Mouse (Mus musculus): ENCODE measurements around the gene Katnal1. TPM values are rescaled to one million over a fixed set of nuclear protein-coding genes. Genes with fewer than 3 reads are reported as not detected.

Gene Katnal1
- total RNA-seq, 2 experiments from 2014 or later, result 67.0 to 73.5 TPM

DNA sequence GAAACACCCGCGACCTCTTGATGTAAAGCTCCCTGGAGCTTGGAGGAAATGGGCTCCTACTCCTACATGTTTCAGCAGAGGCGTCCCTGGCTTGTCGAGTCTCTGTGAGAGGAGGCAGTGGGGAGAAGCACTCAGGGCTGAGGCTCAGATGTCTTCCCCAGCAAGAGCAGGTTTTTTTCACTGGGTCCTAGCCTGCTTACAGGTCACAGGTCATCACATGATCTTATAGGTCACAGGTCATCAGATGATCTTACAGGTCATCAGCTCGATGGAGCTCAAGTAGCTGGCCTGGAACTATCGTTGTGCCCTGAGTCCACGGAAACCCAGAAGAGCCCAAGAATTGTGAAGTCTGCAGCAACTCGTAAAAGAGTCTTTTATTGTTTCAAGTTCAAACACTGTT, 4.6 kb upstream of the Katnal1 start:
- DNase-seq (ENCODE audit: low spot score in 2 of 2), result no peak
- intact Hi-C loops (cut with DNase I), result no loop called here

DNA sequence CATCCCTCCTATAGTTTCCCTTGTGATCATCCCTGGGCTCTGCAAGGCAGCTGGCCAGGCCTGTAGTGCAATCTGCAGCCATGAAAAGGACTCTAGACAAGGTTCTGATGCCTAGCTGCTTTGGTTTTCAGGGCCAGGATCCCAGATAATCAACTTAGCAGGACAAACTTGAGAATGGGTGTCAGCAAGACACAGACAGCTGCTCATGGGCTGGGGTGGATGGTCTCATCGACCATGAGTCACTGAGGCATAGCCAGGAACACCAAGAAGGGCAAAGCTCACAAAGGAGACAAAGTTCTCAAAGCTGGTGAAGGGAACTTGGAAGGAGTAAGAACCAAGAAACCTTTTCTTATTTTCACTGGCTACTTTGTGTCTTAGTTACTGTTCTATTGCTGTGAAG, 2.2 kb upstream of the Katnal1 start:
- intact Hi-C loops (cut with DNase I), result no loop called here

DNA sequence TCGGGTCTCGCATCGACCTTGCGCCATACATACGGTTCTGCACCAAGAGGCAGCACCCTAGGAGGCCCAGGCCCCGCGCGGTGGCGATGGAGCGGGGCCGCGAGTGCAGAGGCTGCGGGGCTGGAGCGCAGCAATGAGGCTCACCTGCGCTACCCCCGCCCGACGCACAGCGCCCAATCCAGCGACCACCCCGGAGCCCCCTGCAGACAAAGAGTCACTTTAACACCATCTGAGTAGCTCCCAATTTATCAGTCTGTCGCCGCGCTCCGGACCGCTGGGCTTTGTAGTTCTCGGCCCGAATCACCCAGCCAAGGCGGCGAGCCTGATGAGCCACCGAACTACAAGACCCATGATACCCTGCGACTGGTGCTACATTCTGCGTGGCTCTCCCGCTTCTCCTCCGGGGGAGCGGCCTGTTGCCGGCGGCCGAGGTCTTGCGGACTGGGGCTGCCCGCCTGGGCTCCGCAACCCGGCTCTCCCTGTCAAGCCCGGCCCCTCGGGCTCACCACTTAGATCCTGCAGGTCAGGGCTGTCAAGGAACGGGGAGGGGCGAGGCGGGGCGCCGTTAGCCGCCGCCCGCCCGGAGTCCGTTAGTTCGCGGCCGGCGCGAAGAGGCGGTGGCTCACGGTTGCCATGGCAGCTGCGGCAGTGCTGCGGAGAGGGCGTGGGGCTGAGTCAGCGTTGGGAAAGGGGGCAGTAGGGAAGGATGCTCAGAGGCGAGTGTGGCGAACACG, 571 bp downstream of the Katnal1 start:
- intact Hi-C loops (cut with DNase I), result loop anchor here (2.0 kb wide), 1 partner anchor 38 kb away; no protein-coding TSS in a partner anchor

More for the DNA sequence above, 2.2 kb upstream of the Katnal1 start:
- no peak for DNase-seq (ENCODE audit: low spot score in 2 of 2)

DNA sequence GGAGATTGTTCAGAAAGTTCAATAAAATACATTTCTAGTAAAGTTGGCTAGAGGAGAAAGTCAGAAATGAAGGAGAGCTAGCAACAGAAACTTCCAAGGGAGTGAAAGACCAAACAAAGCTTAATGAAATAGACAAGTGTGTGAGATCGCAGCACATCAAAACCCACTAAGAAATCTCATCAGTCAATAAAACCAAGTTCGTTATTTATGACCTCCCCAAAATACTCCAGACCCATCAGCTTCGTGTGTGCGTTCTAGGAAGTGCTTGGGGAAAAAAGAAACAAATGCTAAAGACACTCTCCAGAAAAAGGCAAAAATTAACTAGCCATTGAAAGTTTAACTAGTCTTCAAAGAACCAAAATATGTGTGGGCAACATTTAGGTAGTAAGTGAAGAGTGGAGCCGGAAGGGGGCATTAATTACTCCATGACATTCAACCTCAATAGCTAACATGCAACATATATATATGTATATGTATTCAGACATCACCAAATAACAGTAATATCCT, 1.4 kb downstream of the Katnal1 start:
- DNase-seq (ENCODE audit: low spot score in 2 of 2), result no peak
- intact Hi-C loops (cut with DNase I), result loop anchor here (2.0 kb wide), 1 partner anchor 39 kb away; no protein-coding TSS in a partner anchor

More for the DNA sequence above, 571 bp downstream of the Katnal1 start:
- peak; percentile 97 to 98 for DNase-seq (ENCODE audit: low spot score in 2 of 2)

DNA sequence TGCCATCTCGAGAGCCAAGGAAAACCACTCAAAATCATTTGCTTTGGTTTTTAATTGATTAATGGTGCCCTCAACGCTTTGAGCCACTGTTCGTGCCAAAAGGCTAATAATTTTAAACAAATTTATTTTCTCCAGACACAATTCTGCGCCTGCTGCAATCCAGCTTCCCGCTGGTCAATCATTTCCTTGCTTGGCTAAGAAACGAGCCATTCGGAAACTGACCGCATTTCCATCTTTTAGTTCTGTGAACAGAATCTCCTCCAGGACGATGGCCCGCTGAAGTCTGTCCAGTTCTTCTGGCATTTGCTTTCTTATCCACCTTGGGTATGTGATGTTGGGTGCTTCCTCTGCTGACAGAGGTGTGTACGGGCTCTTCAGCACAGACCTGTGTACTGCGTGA, 4.5 kb downstream of the Katnal1 start:
- intact Hi-C loops (cut with DNase I), result no loop called here
- no peak for DNase-seq (ENCODE audit: low spot score in 2 of 2)

DNA sequence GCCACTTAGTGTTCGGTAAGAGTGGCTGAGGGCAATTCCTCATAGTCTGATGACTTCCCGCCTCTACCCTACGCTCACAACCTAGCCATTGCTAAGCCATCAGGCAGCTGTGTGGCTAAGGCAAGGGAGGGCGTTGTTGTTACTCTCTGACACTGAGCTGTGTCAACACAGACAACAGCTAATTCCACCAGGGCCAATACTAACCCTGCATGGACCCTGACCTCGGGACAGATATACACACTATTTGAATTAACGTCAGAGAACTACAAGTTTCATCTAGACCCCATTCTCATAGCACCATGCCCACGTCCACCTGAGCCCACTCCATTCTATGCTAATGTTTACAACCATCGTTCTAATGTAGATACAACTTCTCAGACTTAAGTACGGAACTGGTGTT, 5.1 kb downstream of the Katnal1 start:
- DNase-seq (ENCODE audit: low spot score in 2 of 2), result no peak
- intact Hi-C loops (cut with DNase I), result no loop called here

DNA sequence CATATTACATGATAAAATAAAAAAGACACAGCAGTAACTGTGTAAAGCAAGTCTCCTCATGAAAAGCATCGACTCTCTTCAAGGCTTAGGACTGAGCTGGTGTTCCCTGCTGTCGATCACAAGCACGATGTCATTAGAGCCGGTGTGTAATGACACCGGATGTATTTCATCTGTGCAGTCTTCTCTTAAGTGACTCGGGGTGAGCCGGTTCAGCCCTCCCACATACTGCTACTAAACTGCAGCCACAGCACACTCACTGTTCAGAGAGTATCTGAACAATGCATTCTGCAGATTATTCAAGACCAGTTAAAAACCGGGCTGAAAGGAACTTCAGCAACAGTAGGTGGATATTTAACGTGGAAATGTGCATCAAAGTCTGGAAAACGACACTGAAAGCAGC, 5.7 kb downstream of the Katnal1 start:
- DNase-seq (ENCODE audit: low spot score in 2 of 2), result no peak
- intact Hi-C loops (cut with DNase I), result no loop called here

DNA sequence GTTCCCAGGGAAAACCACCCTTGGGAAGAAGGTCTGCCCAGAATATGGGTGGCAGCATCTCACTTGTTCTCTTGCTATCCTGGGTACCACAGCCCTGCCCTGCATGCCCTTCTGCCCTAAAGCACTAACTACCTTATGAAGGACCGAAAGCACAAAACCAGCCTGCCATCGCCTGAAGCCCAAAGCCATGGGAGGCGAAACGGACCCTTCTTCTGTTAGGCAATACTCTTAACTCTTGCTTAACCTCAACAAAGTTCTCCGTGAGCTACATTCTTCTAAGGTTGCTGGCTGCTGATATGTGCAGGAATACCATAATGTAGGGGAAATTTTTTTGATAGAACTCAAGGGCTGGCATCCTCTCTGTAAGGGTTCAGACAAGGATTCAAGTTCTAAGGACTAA, 6.3 kb downstream of the Katnal1 start:
- no peak for DNase-seq (ENCODE audit: low spot score in 2 of 2)
- intact Hi-C loops (cut with DNase I), result no loop called here

DNA sequence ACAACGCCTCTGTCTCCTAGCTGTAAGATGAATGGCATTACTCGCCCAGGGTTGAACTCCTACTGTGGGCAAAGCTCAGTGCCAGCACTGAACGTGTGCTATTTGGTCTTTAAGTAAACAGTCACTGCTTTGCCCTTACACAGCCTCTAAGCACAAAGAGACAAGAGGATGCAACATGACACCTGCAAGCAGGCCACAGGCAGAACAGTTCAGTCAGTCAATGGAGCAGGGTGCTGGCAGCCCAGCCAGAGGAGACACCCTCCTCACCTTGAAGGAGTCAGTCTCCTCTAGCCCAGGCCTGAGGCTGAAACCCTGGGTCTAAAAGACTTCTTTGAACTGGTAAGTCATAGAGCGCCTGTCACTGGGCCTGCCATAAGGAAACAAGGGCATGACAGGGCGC, 11.1 kb downstream of the Katnal1 start:
- no peak for DNase-seq (ENCODE audit: low spot score in 2 of 2)
- intact Hi-C loops (cut with DNase I), result no loop called here

DNA sequence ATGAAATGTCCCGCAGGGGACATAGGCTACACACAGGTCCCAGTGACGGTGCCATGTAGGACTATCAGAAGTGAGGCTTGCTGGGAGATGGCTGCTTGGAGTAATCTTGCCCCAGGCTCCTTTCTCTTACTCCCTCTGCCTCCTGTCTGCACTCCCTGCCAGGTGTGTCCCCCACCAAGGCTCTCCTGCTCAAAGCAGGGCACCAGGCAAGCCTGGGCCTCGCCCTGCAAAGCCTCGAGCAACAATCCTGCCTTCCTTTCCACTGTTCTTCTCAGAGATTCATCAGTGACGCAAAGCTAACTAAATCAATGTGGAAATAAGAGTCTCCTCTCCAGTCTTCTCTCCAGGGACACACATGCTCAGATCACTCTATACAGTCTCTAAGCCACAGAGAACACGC, 12.3 kb downstream of the Katnal1 start:
- no peak for DNase-seq (ENCODE audit: low spot score in 2 of 2)
- intact Hi-C loops (cut with DNase I), result no loop called here

DNA sequence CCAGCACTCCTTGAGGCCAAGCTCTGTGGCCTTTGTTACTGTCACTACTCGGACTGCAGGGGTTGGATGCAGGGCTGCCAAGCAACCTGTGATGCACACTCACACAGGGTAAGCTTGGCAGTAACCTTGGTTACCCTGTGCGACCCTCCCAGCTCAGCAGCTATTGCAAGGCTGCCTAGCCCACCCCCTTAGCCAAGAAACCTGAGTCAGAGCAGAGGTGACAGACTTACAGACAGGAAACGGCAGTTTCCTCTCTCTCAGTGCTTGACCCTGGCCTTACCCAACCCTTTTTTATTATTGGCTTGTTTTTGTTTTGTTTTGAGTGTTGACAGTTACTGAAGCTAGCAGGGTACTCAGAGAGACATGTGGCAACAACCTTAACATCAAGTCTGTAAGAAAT, 16.9 kb downstream of the Katnal1 start:
- intact Hi-C loops (cut with DNase I), result no loop called here
- no peak for DNase-seq (ENCODE audit: low spot score in 2 of 2)

DNA sequence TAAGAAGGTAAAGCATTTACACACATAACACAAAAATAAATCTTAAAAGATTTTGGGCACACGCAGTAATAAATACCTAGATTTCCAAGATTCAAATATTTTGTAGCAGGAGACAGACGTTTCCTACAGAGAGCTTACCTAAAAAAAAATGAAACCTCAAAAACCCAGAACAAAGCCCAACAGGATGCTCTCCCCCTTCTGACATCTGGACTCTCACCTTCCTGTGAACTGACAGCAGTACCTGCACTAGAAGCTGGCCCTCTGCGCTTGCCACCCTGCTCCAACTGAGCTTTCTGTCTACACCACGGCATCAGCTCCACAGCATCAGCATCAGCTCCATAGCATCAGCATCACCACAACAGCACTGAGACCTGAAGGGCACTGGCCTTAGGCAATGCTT, 19.1 kb downstream of the Katnal1 start:
- intact Hi-C loops (cut with DNase I), result no loop called here
- no peak for DNase-seq (ENCODE audit: low spot score in 2 of 2)

DNA sequence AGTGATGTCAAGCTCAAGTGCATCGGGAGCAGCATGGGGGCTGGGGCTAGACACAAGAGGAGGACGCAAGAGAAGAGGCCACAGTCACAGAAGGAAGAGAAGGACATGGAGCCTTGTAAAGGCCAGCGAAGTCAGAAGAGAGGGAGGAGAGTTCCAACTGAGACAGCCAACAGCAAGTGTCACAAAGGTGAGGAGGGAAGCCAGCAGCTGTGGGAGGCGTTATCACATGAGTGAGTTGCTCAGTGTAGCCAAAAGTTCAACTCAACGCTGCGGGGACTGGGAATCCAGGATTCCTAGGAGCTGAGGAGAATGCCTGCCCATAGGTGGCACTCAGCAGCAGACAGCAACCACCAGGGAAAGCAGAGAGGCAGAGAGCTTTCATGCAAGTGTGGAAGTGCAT, 19.7 kb downstream of the Katnal1 start:
- intact Hi-C loops (cut with DNase I), result no loop called here
- peak in 1 of 2 experiments; percentile 23 for DNase-seq (ENCODE audit: low spot score in 2 of 2)

DNA sequence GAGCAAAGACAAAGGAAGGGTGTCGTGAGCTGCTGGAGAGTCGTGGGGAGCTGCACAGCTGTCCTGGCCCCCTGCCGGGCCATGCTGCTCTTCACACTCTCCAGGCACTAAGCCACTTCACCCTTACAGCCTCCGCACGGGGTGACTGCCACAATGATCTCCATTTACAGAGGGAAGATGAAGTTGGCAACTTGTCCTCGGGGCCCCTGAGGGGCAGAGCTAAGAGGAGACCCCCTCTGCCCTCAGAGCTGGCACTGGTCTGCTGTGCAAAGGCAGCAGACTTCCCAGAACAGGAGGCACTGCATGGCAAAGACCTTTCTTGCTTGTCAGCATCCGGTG, 20.1 kb downstream of the Katnal1 start:
- intact Hi-C loops (cut with DNase I), result no loop called here

DNA sequence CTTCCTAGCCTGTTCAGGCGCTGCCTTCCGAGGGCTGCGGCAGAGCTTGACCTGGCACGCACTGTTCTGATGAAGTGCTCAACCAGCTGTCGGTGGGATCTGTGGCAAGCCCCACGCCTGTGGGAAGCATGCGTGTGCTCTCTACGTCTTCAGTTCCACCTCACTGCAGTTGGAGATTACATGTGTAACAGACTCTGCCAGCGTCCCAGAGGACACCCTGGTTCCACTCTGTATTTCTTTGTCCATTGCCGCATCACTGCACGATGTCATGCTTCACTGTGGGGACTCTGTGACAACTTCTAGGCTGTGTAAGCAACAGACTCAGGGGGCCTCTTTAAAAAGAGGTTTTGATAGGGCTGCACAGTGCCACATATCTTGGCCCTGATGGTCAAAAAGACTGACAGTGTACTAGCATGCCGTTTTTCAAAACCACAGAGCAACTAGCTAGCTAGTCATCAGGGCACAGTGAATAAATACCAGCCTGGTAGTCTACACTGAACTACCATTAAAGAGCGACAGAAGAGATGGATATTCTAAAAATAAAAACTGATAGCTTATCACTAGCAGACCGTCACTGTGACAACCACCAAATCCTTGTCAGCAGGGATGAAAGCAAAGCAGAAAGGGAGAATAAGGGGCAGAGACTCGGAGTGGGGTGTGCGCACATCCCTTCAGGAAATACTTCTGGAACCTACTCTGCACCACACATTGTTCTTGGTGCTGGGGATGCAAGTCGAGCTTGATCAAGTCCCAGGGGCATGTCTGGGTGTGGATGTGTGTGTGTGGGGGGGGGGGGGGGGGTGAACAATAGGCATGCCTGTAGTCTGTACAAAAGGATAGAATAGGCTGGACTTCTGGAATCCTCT, 20.7 kb downstream of the Katnal1 start:
- intact Hi-C loops (cut with DNase I), result no loop called here
- no peak for DNase-seq (ENCODE audit: low spot score in 2 of 2)

More for the DNA sequence above, 20.1 kb downstream of the Katnal1 start:
- DNase-seq (ENCODE audit: low spot score in 2 of 2), result no peak

DNA sequence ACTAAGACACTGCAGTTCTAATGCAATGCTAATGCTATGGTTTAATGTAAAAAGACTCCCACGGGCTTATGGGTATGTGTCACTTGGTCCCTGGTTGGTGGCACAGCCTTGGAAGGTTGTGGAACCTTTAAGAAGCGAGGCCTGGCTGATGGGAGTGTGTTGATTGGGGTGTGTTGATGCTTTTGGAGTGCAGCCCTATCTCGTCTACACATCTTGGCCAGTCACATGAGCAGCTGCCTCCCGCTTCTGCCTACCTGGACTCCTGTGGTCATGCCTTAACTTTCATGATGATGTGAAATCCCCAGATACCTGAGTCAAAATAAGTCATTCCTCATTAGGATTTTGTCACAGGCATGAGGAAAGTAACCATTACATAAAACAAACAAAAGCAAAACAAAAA, 22.8 kb downstream of the Katnal1 start:
- intact Hi-C loops (cut with DNase I), result no loop called here
- no peak for DNase-seq (ENCODE audit: low spot score in 2 of 2)

DNA sequence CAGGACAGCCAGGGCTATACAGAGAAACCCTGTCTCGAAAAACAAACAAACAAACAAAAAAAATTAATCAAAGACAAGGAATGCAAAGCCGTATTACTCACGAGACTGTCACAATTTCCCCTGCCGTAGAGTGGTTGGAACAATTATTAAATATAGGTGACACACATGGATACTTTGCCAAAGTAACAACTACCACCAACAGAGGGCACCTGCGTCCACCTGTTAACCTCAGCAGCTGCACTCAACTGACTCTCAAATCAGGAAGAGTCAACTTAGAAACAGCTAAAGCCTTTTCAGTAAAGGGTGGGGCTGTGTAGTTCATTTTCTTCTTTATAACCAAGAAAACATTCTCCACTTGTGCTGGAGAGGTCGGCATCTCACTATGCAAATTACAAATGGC, 24.3 kb downstream of the Katnal1 start:
- intact Hi-C loops (cut with DNase I), result no loop called here
- DNase-seq (ENCODE audit: low spot score in 2 of 2), result no peak

DNA sequence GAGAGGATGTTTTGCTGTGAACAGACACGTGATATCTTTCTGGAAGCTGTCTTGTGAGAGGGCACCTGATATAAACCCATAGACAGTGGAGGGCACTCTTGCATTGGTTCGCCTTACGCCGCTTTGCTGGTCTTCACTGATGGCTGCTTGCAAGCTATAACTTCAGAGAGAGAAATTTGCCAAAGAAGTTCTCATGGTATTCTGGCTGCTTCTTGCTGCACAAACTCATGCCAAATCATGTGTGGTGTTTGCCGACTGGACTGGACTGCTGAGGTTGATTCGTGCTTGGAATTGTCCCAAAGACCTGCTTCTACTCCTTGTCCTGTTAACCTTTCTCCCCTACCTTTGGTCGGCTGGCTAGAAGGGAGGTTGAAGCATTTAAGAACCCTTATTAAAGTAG, 29.8 kb downstream of the Katnal1 start:
- no peak for DNase-seq (ENCODE audit: low spot score in 2 of 2)
- intact Hi-C loops (cut with DNase I), result loop anchor here (5.0 kb wide), 1 partner anchor 53 kb away; no protein-coding TSS in a partner anchor

DNA sequence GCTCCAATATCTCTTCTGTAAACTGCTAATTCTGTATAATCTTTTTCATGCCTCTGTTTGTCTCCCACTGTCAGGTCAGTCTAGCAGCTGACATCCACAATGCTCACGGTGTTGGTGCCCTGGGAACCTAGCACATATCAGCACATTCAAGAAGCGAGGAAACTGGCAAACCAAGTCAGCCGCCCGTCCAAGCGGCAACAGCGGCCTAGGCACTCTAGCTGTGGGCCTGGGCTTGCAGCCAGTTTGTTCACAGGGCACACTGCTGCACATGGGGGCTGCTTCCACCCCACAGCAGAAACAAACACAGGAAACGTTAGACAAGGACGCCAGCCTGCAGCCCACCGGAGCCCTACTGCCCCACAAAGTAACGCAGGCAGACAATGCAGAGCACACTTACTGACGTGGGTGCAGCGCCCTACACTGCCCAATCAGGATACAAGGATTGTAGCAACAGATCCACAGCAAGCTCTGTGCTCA, 31.1 kb downstream of the Katnal1 start:
- intact Hi-C loops (cut with DNase I), result loop anchor here (5.0 kb wide), 1 partner anchor 54 kb away; no protein-coding TSS in a partner anchor
- no peak for DNase-seq (ENCODE audit: low spot score in 2 of 2)

DNA sequence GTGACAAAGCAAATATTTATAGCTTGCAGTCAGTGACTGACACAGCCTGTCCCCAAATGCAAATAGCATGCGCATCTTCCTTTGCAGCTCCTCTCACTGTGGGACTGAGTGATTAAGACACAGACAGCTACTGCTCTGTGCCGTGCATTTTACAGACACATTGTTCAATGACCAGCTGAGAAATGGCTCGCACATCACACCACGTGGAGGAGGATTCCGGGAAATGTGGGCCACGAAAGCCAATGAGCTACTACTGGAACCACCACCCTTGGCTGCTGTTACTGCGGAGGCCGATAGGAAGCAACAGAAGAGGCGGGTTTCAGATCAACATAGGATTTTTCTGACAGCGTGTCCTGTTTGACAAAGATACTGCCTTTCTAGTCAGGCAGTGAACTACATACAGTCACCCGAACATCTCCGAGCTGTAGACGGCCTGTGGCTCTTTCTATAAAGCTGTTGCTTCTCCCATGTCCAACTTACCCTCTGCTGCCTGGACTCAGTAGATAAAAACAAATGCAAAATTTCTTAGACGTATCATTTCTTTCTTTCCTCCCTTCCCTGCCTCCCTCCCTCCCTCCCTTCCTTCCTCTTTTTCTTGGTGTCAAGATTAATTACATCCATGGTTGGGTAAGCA, 31.9 kb downstream of the Katnal1 start:
- DNase-seq (ENCODE audit: low spot score in 2 of 2), result peak; percentile 62 to 91
- intact Hi-C loops (cut with DNase I), result loop anchor here (5.0 kb wide), 1 partner anchor 55 kb away; no protein-coding TSS in a partner anchor
